Mouse (Mus musculus) liver, postnatal 0 days (tissue): ENCODE results near the gene Gm49027. TPM values are rescaled to one million over a fixed set of nuclear protein-coding genes. Genes with fewer than 3 reads are reported as not detected.

Experiments used
- ATAC-seq: fragments of 200-750 bp; cut with Nextera tagmentation; 2 replicates; pipeline ENCODE4 v1.8.0; 2017; ENCODE audit warnings: mild to moderate bottlenecking, moderate library complexity
- DNase-seq: peaks from one replicate; pipeline ENCODE4 v3.0.0-alpha.2; 2016
- H3K27ac ChIP-seq: fragments of 300-500 bp; sonication (generic); 2 replicates; pipeline ENCODE4 v1.5.1; 2014; ENCODE audit warnings: antibody characterized with exemption, moderate library complexity, mild to moderate bottlenecking, low read depth
- H3K27me3 ChIP-seq: fragments of 300-500 bp; sonication (generic); 2 replicates; pipeline ENCODE4 v1.6.1; 2014; ENCODE audit warnings: low read length, control low read depth, mixed read lengths; ENCODE audit not compliant: insufficient read depth
- H3K36me3 ChIP-seq: fragments of 300-500 bp; sonication (generic); replicated peaks from 2 replicates; pipeline ENCODE4 v1.6.1; 2014; ENCODE audit warnings: mild to moderate bottlenecking, control low read depth, low read length, moderate library complexity, mixed read lengths; ENCODE audit not compliant: insufficient read depth
- H3K4me1 ChIP-seq: fragments of 300-500 bp; sonication (generic); 2 replicates; pipeline ENCODE4 v1.6.1; 2014; ENCODE audit warnings: antibody characterized with exemption, mild to moderate bottlenecking, control low read depth; ENCODE audit not compliant: insufficient read depth
- H3K4me2 ChIP-seq: fragments of 300-500 bp; sonication (generic); 2 replicates; pipeline ENCODE4 v1.6.1; 2014; ENCODE audit warnings: low read depth, mild to moderate bottlenecking, low read length, moderate library complexity, mixed read lengths
- H3K4me3 ChIP-seq: fragments of 300-500 bp; sonication (generic); 2 replicates; pipeline ENCODE4 v1.5.1; 2014; ENCODE audit warnings: low read depth, low read length
- H3K9ac ChIP-seq: fragments of 300-500 bp; sonication (generic); replicated peaks from 2 replicates; pipeline ENCODE4 v1.6.1; 2014; ENCODE audit warnings: mild to moderate bottlenecking, moderate library complexity
- H3K9me3 ChIP-seq: fragments of 300-500 bp; sonication (generic); 2 replicates; pipeline ENCODE4 v1.6.1; 2016; ENCODE audit warnings: mild to moderate bottlenecking, control low read depth, low read length, mixed read lengths
- CTCF ChIP-seq: sonication (generic); IDR thresholded peaks from 2 replicates; pipeline ENCODE4 v1.5.1; 2016; ENCODE audit warnings: antibody characterized with exemption, low read depth
- EP300 ChIP-seq: IDR thresholded peaks from 2 replicates; pipeline ENCODE4 v1.6.1; 2016; ENCODE audit warnings: antibody characterized with exemption, low read depth, mild to moderate bottlenecking
- WGBS: fragments of 180-500 bp; shearing (Covaris S2); extraction: QIAGEN DNeasy Blood & Tissue Kit; methylation state at CpG from one replicate; pipeline ENCODE4 v1.1.7; 2014; ENCODE audit not compliant: insufficient replicate concordance; 5-methylcytosine and 5-hydroxymethylcytosine counted together
- microRNA-seq: library from miRNA; unstranded; fragments of <30 nt; microRNA quantifications from one replicate; pipeline ENCODE4, GENCODE M21; 2016
- polyA plus RNA-seq: library from polyadenylated mRNA; unstranded; fragments of >200 nt; fragmentation: Nextera tagmentation; extraction: Ambion mirVana; gene quantifications from 2 replicates; pipeline ENCODE4 v1.2.1, GENCODE M21; 2015

Gene Gm49027
- polyA plus RNA-seq, 1 experiment from 2014 or later, result not detected

DNA sequence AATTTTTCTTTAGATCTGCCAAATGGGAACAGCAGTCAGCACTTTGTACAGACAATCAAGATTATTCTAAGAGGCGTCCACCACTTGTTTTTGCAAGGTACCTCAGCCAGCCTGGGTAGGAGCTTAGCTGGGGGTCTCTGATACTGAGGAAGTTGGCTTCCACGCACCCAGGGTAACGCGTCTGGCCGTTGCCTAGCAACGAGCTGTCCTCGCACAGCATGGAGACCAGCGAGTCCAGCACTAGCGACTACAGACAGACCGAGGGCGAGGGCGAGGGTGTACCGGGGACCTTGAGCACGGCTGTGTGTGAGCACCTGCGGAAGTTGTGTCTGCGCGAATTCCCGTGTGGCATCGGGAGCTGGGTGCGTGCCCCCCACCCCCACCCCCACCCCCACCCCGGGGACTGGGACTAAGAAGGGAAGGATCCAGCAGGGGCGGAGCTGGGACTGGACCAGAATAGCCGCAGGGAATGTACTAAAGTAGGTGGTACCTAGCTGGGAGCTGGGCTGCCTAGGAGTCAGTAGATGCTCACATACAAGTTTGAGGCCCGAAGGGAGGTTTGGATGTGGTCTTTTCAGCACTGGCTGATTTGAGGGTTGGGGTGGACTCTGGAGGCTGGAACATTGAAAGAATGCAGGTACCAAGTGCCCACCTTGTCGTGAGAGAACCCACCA is 36.0 kb downstream of the Gm49027 start, which contains the start of the genes Lrrc43 and Il31:
Gene Lrrc43 (plus strand): TSS at position 194 of the 674 bp plus-strand sequence.
Gene Il31 (minus strand): TSS at position 378 of the 674 bp plus-strand sequence.
- H3K4me3 ChIP-seq, result no peak within 1 kb of the TSS
- no peak for ATAC-seq
- peaks cover 5% of the 10 kb centered on the region; the same call in 1 of the 2 replicates for H3K27me3 ChIP-seq
- no peaks in the 10 kb centered on the region for H3K9me3 ChIP-seq
- H3K4me2 ChIP-seq, result 0 out of 2 replicates have a peak within 1 kb of the TSS, but pooled peaks have one; percentile 13
- no peaks in the 10 kb centered on the region for H3K4me1 ChIP-seq
- WGBS, result 11% methylated on average over 25 of the region's 25 CpGs
- H3K27ac ChIP-seq, result no peak within 1 kb of the TSS
- no peak within 1 kb of the TSS; the same call in 1 of the 2 replicates for H3K9ac ChIP-seq
- no peaks in the 10 kb centered on the region for H3K36me3 ChIP-seq
- no peak for DNase-seq
- TF ChIP-seq EP300, result no peak
- TF ChIP-seq CTCF, result no peak

DNA sequence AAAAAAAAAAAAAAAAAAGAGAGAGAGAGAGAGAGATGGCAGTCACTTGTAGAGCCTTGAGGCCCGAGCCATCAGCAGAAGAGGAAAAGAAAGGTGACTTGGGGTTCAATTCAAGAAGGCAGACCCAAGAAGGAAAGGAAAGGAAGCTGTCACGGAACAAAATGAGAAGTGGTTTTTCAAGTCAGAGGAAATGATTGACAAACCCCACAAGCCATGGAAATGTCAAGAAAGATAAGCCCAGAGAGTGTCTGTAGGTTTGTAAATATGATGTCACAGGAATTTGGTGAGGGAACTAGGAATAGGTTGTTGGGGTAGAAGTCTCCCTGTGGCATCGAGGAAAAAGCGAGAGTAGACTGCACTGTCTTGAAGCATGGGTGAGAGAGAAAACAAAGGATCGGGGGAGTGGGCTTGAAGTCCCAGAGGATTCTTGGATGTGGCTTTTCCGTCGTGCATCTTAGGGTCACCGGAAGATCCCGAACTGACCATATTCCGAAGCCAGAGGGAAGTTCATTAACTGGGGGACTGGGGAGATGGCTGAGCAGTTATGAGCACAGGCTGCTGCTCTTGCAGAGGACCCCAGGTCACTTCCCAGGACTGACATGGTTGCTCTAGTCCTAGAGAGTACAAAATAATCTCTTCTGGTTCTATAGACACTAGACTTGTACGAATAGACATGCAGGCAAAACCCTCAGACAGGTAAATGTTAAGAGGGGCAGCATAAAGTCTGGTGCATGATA is 37.5 kb downstream of the Gm49027 start:
- no peaks in the 10 kb centered on the region for H3K36me3 ChIP-seq
- no peak for TF ChIP-seq EP300
- no peak for TF ChIP-seq CTCF
- no peak for DNase-seq
- H3K9ac ChIP-seq, result no peak overlapping the region
- ATAC-seq, result no peak
- WGBS, result 55% methylated on average over 11 of the region's 11 CpGs
- no peaks in the 10 kb centered on the region for H3K4me1 ChIP-seq
- no peak overlapping the region for H3K4me3 ChIP-seq
- H3K27ac ChIP-seq, result no peak overlapping the region
- no peaks in the 10 kb centered on the region for H3K9me3 ChIP-seq
- peaks cover 5% of the 10 kb centered on the region; the same call in 1 of the 2 replicates for H3K27me3 ChIP-seq
- H3K4me2 ChIP-seq, result no peak overlapping the region

DNA sequence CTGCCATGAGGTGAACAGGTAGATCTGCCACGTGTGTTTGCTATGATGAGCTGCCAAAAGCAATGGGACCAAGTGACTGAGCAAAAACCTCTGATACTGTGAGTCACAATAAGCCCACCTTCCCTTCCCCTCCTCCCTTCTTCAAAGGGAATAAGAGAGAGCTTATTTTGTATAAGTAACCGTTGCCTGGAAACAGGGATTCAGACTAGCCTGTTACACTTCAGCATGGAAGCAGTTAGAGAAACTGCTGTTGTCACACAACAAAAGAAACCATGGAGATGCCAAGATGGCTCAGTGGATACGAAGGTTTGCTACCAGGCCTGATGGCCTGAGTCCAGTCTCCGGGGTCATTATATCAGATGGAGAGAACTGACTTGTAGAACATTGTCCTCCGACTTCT is 51.5 kb downstream of the Gm49027 start:
- Histone ChIP-seq H3K4me1 (0 out of 2 replicates have a peak, but pooled peaks cover 5% of the 10 kb centered on the region), H3K9ac (no peak overlapping the region), H3K4me3 (no peak overlapping the region), H3K36me3 (no peaks in the 10 kb centered on the region), H3K27me3 (no peaks in the 10 kb centered on the region), H3K27ac (no peak overlapping the region), H3K4me2 (no peak overlapping the region), H3K9me3 (no peaks in the 10 kb centered on the region)
- WGBS, result 77% methylated on average over 5 of the region's 5 CpGs
- DNase-seq (no peak), ATAC-seq (no peak)
- TF ChIP-seq EP300 (no peak), CTCF (no peak)

DNA sequence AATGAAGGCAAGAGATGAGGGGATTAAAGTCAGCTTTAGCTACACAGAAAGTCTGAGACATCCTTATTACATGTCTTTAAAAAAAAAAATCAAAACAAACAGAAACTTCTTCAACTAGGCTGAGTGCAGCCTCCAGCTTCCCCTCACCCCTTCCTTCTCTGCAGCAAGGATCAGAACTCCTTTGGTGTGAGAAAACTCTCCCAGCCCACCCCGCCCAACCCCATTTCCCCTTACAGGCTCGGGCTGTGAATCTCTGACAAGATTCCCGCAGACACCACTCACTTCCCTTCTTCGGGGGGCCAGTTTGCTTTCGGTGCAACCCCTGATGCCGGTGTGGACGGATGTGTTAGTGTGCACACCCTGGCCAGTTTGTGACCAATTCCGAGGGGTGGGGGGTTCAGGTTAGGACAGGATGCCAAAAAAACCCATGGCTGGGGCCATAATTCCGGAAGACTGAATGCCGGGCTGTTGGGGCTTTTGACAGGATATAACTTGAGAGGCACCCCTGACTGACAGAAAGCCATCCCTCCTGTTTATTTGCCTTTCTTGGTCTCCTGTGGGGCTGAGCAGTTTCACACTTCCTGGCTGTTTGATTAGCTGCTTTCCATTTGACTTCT is 54.4 kb downstream of the Gm49027 start:
- ATAC-seq, result no peak
- H3K36me3 ChIP-seq, result no peaks in the 10 kb centered on the region
- H3K27ac ChIP-seq, result no peak overlapping the region
- no peak for DNase-seq
- no peaks in the 10 kb centered on the region for H3K27me3 ChIP-seq
- 1% methylated on average over 10 of the region's 10 CpGs for WGBS
- peak overlapping the region; percentile 20; the same call in 1 of the 2 replicates for H3K4me3 ChIP-seq
- no peaks in the 10 kb centered on the region for H3K9me3 ChIP-seq
- no peak for TF ChIP-seq CTCF
- TF ChIP-seq EP300, result no peak
- H3K4me2 ChIP-seq, result peak overlapping the region; percentile 52
- H3K4me1 ChIP-seq, result 0 out of 2 replicates have a peak, but pooled peaks cover 5% of the 10 kb centered on the region
- no peak overlapping the region for H3K9ac ChIP-seq

DNA sequence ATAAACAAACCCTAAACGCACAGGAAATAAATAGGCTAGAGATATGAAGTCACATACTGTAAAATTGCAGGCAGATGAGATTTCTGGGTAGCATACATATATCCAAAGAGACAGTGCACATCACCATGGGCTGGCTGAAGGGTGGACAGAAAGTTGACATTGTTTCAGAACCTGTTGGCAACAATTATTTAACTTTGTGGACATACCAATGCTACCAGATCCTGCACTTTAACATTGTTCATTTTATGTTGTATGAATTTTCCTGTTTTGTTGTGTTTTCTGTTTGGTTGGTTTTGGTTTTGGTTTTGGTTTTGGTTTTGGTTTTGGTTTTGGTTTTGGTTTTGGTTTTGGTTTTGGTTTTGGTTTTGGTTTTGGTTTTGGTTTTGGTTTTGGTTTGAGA is 60.6 kb downstream of the Gm49027 start:
- DNase-seq (no peak), ATAC-seq (no peak)
- H3K4me1 ChIP-seq, result no peaks in the 10 kb centered on the region
- no peaks in the 10 kb centered on the region for H3K36me3 ChIP-seq
- no peak overlapping the region for H3K4me2 ChIP-seq
- H3K9ac ChIP-seq, result no peak overlapping the region
- H3K9me3 ChIP-seq, result no peaks in the 10 kb centered on the region
- no peak overlapping the region for H3K27ac ChIP-seq
- WGBS, result 85% methylated on average over 1 of the region's 1 CpGs
- H3K4me3 ChIP-seq, result no peak overlapping the region
- no peaks in the 10 kb centered on the region for H3K27me3 ChIP-seq
- no peak for TF ChIP-seq CTCF
- TF ChIP-seq EP300, result no peak

Small RNAs within 50 kb of the gene (microRNA-seq; reads per million reads assigned to microRNA genes)
- gene Mir7647, result 2.4 reads per million

Other genes with a start within 250 kb of the Gm49027 start
- gene Bcl7a, start 181.7 kb downstream of the Gm49027 start, polyA plus RNA-seq, result 5.1 and 5.3 TPM in 2 replicates
- gene Mlxip, start 130.7 kb downstream of the Gm49027 start, polyA plus RNA-seq, result 3.5 and 4.5 TPM in 2 replicates
- not detected in 2 replicates for gene Lrrc43, start 36.2 kb downstream of the Gm49027 start, polyA plus RNA-seq
- not detected in 2 replicates for gene Il31, start 36.0 kb downstream of the Gm49027 start, polyA plus RNA-seq
- gene B3gnt4, start 15.0 kb downstream of the Gm49027 start, polyA plus RNA-seq, result not detected in 2 replicates
- 34.1 and 35.2 TPM in 2 replicates for gene Diablo, start 1.3 kb downstream of the Gm49027 start, polyA plus RNA-seq
- gene Vps33a, start 47.5 kb upstream of the Gm49027 start, polyA plus RNA-seq, result 11.6 and 11.8 TPM in 2 replicates
- gene Clip1, start 159.1 kb upstream of the Gm49027 start, polyA plus RNA-seq, result 10.1 and 12.2 TPM in 2 replicates
- gene Zcchc8, start 195.6 kb upstream of the Gm49027 start, polyA plus RNA-seq, result 19.3 and 23.7 TPM in 2 replicates
- 32.5 and 40.7 TPM in 2 replicates for gene Rsrc2, start 223.9 kb upstream of the Gm49027 start, polyA plus RNA-seq
- gene Kntc1, start 224.2 kb upstream of the Gm49027 start, polyA plus RNA-seq, result 7.5 and 7.6 TPM in 2 replicates